Mouse (Mus musculus) monocyte, adult 5-6 weeks (primary cell): ENCODE measurements around the gene Armc9. TPM values are rescaled to one million over a fixed set of nuclear protein-coding genes. Genes with fewer than 3 reads are reported as not detected.

Experiments
- ATAC-seq: fragments of 153-309, 156-312 bp; replicated peaks from 2 replicates; pipeline ENCODE4 v1.8.0; 2017; ENCODE audit warnings: mild to moderate bottlenecking; ENCODE audit not compliant: low TSS enrichment, insufficient number of reproducible peaks, severe bottlenecking, poor library complexity, low FRiP score
- total RNA-seq: library from RNA; stranded (forward); fragments of 200-1000, 200-491, 200-594 nt; gene quantifications from 3 replicates; pipeline ENCODE4 v1.2.3, GENCODE M21; 2017

Armc9 gene
- total RNA-seq, 1 experiment from 2014 or later, result 5.3 TPM

- no peak for ATAC-seq
Measured at GRCm38 (mm10) chr1:86210676-86211075, 56.1 kb downstream of the Armc9 start.

DNA sequence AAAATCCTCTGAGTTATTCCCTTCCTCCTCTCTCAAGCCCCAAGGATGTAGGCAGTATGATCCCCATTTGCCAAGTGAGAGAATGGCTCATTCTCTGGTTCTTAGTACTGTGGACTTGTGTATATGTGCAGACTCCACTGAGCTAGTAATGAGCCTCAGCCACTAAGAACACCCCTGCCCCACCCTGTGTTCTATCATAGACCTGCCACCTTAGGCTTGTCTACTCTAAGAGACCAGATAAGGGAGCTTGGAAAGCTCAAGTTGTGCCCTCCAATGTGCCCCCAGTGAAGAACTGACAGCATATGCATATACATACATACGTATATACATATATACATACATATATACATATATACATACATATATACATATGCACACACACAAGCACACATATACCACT, 56.9 kb downstream of the Armc9 start:
- ATAC-seq, result no peak

- no peak for ATAC-seq
Measured at GRCm38 (mm10) chr1:86212731-86213130, 58.2 kb downstream of the Armc9 start.

- ATAC-seq, result peak; percentile 89
Measured at GRCm38 (mm10) chr1:86214158-86214557, 59.6 kb downstream of the Armc9 start.

DNA sequence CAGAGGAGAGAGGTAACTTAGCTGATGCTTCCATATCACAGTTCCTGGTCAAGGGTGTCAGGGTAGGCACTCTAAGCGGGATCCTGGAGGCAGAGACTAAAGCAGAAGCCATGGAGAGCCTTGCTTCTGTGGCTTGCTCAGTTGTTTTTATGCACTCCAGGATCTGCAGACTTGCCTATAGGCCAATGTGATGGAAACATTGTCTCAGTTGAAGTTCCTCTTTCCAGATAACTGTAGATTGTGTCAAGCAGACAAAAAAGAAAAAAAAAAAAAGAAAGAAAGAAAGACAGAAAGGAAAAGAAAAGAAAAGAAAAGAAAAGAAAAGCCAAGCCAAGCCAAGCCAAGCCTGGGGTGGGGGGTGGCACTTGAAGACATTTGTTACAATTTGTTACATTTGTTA, 60.7 kb downstream of the Armc9 start:
- no peak for ATAC-seq

DNA sequence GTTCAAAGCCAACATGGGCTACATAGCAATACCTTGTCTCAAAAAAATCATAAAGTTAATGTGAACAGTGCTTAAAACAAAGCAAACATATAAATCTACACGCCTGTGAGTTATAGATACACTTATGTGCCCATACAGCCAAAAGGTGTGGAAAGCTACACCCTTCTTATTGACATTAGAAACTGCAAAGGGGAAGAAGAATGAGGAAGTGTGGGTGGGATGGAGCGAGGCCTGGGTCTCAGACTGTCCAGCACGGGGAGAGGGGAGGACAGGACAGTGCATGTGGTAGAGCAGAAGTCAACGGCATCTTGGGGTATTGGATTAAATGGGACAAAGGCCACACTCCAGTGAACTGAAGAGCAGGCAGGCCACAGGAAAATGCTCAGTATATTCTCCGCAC, 61.8 kb downstream of the Armc9 start:
- peak; percentile 19; the same call in 1 of the 2 replicates for ATAC-seq

DNA sequence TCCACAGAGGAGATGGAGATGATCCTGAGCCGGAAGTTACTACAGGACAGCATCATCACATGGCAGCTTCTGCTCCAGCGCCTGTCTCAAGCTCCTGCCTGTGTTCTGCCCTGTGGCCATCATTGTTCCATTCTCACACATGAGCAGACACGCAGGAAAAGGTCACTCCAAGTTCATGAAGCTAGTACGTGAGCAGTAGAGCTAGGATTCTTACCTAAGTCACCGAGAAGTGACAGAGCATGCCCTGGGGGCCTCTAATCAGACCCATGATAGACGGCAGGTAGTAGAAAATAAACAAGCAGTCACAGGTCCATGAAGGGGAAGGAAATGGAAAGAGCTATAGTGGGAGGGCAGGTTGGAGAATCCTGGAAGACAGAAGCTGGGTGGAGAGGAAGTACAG, 63.4 kb downstream of the Armc9 start:
- no peak for ATAC-seq

GRCm38 (mm10) chr1:86225195-86225594, 70.6 kb downstream of the Armc9 start:
- no peak for ATAC-seq

GRCm38 (mm10) chr1:86228653-86229052, 74.1 kb downstream of the Armc9 start:
- ATAC-seq, result peak; percentile 57

- ATAC-seq, result peak; percentile 59
Measured at GRCm38 (mm10) chr1:86229184-86229829, 74.7 kb downstream of the Armc9 start.

DNA sequence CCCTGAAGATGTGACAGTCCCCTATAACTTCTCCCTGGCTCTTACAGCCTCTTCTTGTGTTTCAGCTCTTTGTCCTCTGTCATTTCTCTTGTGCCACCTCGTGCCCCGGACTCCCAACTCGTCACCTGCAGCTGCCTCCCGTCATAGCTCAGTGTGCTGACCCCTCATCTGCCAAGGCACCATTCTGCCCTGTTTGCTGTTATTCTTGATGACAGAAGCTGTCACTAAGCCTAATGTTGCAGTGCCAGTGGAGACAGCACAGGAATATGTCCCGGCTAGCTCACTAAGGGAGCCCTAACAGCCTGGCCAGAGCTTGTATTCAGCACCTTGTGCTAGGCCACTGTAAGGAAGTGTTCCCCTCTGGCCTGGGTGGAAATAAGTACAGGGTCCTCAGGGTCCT, 78.1 kb downstream of the Armc9 start:
- ATAC-seq, result no peak

- peak; percentile 82 for ATAC-seq
Measured at GRCm38 (mm10) chr1:86233808-86234207, 79.2 kb downstream of the Armc9 start.

DNA sequence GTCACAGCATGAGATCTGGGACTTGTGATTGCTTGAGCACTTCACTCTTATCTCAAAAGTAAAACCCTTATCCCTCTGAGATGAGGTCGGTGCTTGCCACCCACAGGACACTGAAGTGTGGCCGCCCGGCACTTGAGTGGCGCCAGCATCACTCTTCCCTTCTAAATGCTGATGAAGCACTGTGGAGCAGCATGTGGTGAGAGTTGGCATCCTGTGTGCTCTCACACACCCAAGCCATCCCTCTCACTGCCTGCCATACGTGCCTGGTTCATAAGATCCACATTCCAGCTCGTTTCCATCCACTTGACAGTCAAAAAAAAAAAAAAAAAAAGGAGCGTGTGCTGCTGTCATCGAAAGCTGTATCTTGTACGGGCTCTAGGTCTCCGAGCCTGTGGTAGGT, 80.5 kb downstream of the Armc9 start:
- no peak for ATAC-seq

- ATAC-seq, result no peak
Measured at GRCm38 (mm10) chr1:86236442-86236841, 81.9 kb downstream of the Armc9 start.

- ATAC-seq, result no peak
Measured at GRCm38 (mm10) chr1:86239010-86239409, 84.4 kb downstream of the Armc9 start.

- ATAC-seq, result no peak
Measured at GRCm38 (mm10) chr1:86239871-86240270, 85.3 kb downstream of the Armc9 start.

DNA sequence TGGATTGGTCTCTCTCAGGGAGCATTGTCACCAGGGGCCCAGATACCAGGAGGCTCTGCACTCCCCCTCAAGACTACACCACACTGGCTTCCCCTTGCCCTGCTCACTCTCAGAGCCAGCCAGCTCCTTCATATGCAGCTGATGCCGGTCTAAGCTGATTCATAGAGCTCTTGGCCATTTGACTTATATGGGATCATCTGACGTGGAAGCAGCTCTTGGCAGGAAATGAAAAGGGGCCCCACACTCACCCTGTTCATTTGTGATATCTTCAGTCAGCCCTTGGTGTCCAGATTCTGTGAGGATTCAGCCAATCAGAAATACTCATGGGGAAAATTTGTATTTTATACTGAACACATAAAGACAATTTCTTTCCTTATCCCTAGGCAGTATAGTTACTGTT, 86.4 kb downstream of the Armc9 start:
- no peak for ATAC-seq

DNA sequence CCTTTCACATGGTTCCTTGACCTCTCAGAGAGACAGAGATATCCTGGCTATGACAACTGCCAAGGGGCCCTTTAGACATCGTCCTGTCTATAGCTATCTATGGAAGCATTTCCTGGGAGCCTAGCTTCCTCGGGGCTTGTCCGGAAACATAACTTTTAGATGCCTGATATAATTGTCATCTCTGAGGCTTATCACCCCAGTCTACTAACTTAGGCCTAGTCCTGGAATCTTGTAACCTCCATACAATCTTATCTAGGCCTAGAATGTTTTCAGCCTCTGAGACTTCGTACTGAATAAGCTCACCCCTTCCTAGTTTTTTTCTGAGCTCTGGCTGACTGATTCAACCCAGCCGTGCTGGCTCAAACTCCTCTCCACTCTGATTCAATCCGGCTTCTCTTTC, 88.9 kb downstream of the Armc9 start:
- no peak for ATAC-seq

DNA sequence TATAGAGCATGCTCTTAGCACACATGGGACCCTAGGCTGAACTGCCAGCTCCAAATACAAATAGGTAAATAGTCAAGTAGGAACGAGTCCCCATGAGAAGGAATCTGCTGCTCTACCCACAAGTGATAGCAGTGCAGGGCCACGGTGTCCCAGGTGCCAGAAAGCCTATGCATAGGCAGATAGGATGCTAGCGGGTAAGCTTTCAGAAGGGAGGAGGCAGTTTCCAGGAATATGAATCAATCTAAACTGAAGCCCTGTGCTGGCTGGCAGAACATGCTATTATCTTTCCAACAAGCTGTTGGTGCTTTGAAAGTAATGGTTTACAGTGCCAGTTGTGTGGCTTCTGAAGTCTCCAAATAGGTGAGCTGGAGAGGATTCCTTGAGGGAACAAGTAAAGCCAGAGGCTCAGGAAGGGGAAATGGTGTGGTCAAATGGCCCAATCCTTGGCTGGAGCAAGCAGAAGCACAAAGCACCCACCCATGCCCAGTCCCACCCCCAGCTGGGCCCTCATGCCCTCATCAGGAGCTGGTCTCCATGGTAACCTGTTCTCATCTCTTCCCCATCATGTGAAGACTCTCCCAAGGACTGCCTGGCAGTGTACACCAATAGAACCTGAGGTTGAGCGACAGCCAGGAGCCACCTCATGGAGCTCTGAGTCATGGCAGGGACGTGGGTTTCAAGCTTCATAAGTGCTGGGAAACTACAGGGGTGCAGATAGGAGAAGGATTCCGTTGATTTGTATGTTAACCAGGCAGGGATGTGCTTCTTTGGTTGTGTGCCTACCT, 90.9 kb downstream of the Armc9 start:
- ATAC-seq, result no peak

- ATAC-seq, result no peak
Measured at GRCm38 (mm10) chr1:86253410-86253809, 98.8 kb downstream of the Armc9 start.
